Mouse (Mus musculus): ENCODE data around the gene Apln.
A peak's percentile ranks its signal among the peaks of the same experiment; 100 is the strongest.

The Apln gene

DNA sequence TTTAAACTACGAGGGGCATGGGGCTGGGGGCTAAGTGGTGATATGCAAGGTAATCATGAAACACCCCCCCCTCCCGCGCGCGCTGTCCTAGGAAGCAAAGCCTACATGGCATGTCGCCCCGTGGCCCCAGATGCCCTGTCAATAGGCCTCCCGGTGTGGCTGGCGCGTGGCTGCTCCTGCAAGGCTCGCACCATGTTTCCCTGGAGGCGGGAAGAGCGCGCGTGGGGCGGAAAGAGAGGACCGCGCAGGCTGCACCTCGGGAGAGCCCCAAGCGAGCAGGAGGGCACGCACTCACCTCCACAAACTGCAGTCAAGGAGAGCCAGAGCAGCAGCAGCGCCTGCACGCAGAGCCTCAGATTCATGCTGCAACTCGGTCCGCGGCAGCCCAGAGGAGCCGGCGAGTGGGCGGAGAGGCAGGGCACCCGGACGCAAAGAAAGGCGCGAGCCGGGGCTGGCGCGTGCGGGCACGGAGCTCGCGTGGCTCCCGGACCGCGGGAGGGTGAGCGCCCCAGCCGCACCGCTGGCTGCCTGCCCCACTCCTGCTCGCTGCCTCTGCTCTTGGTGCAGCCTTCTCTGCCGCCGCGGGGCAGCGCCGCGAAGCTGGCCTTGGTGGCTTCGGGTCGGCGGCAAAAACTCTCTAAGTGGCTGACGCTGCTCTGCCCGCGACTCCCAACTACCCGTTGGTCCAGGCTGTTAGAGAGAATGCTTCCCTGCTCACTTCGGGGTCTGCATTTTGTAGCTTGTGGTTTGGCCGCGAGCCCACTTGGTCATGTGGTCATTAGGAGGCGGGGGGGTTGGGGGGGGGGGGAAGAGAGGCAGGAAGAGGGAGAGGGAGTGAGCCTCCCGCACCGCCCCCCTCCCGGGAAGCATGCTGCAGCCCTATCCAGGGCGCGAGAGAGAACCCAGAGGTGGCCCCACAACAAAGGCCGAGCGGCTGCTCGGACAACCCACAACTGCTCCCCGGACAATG is at the start of gene Apln:
Gene Apln, minus strand, starts transcription at position 710 of the 970 bp plus-strand sequence.
- peak; percentile 4 for DNase-seq

DNA sequence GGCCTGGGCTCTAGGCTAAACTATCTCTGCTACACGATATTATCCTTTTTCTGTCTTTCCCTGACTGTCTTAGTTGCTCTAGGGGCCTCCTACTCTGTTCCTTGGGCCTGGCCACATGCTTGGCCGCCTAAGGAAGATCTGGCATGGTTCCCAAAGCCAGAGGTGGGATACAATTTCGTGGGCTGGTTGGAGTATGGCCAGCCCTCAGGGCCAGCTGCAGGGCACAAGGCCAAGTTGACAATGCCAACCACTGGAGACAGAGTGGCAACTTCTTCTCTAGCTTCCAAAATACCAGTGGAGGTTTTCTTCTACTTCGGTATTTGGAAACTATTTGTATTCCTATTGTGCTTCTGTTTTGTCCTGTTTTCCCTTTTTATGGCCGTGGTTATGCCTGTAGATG is 47.7 kb upstream of the Apln start:
- DNase-seq = no peak

GRCm38 (mm10) chrX:48076806-48077425 is 42.3 kb upstream of the Apln start:
- no peak for DNase-seq

- DNase-seq = no peak
Measured at GRCm38 (mm10) chrX:48074691-48075090, 40.0 kb upstream of the Apln start.

- no peak for DNase-seq
Measured at GRCm38 (mm10) chrX:48072401-48072800, 37.7 kb upstream of the Apln start.

- DNase-seq = no peak
Measured at GRCm38 (mm10) chrX:48071961-48072360, 37.3 kb upstream of the Apln start.

- no peak for DNase-seq
Measured at GRCm38 (mm10) chrX:48066891-48067290, 32.2 kb upstream of the Apln start.

GRCm38 (mm10) chrX:48064166-48064853 is 29.7 kb upstream of the Apln start:
- DNase-seq = no peak

DNA sequence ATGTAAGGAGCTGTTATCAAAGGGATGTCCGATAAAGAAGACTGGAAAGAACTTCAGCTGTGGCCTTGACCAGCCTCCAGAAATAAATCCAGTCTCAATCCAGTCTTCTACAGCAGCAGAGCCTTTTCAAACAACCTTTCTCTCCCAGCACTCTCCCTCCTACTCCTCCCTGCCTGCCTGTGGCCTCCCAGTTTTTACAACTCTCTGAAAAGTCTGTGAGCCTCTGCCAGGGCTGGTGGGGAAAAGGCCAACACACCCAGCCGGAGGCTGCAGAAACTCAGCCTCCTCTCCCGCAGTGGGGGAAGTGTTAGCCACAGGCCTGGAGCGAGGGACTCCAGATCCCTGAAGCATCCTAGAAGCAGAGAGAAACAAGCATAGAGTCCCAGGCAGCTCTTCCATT is 27.8 kb upstream of the Apln start:
- no peak for DNase-seq

GRCm38 (mm10) chrX:48054186-48055015 is 19.7 kb upstream of the Apln start:
- DNase-seq = peak; percentile 31

- no peak for DNase-seq
Measured at GRCm38 (mm10) chrX:48053743-48054142, 19.1 kb upstream of the Apln start.

- DNase-seq = no peak
Measured at GRCm38 (mm10) chrX:48046315-48046714, 11.7 kb upstream of the Apln start.

DNA sequence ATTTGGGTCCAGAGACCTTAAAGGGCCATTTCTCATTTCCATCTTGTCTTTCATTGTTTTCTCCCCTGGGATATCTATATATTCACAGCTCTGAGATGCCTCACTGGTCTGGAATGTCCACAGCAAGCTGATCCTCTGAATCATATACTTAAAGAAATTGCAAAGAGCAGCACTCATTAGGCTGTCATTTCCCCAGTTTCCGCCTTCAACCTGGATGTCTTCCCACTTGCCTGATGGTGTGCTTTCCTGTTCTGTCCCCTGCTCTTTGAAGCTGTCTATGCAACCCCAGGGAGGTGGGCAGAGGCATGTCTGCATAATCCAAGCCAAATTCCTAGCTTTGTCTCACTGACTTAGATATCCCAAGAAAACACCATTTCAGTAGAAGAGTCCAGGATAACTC is 9.6 kb upstream of the Apln start:
- no peak for DNase-seq

- DNase-seq = no peak
Measured at GRCm38 (mm10) chrX:48042748-48043147, 8.1 kb upstream of the Apln start.

- DNase-seq = no peak
Measured at GRCm38 (mm10) chrX:48040379-48040778, 5.7 kb upstream of the Apln start.

DNA sequence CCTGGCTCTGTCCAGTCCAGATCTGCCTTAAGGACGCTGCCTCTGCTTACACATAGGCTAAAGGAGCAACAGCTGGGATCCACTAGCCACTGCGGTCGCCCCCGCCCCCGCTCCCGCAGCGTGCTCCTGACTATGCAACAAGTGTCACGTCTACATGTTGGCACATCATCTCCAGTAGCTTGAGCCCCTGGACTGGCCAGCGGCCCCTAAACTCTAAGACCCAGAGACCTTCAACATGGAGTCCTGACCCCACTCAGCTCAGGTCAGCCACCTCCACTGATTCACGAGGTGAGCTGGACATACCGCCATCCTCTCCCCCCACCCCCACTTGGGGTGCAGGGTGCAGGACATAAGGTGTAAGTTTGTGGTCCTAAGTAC is 898 bp downstream of the Apln start:
- no peak for DNase-seq

DNA sequence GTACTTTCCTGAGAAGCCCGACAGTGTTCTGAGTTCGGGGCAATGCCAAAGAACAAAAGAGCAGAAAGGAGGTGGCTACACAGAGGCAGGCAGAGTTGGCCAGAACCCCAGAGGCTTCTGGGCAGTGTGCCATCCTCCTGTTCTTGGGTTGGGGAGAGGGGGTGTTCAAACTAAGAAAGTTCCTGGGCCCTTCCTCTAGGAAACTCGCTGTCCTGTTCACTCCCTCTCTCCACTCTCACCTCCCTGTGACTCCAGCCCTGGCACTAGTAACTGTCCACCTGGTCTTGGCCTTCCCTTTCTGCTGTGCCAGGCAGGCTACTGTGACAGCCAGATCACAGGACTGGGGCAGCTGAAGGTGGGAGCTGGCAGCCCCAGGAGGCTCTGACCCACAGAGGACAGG is 1.6 kb downstream of the Apln start:
- no peak for DNase-seq

GRCm38 (mm10) chrX:48031866-48032265 is 2.8 kb downstream of the Apln start:
- no peak for DNase-seq

DNA sequence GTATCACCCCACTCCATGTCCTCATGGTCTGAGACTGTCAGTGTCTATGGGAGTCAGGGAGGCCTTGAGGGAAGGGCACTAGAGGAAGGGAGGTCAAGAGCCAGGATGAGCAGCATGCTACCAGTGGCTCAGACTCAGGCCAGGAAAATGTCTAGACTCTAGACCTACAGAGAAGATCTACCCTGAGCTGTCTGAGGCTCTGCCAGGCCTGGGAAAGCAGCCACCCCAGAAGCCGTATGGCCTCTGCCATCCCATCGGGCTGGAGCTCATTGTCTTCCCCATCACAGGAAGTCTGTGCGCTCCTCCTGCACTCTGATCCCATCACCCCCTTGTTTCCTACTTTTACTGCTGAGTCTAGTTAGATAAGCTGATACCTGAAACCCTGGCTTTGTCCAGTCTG is 4.1 kb downstream of the Apln start:
- no peak for DNase-seq

DNA sequence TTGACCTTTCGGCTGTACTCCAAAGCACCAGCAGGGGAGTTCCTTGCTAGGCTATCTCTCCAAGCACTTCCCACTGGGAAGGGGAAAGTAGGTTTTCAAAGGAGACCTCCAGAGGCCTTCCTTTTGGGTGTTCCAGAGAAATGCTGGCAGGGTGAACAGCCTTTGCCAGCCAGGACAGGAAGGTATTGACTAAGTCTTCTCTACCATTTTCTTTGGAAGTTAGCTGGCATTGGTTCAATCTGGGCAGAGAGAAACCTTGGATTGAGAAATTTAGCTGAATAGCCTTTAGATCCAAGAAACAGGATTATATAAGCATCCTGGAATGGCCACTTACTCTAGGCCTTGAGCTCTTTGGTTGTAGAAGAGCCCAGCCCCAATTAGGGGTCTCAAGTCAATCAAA is 11.8 kb downstream of the Apln start:
- DNase-seq = no peak

DNA sequence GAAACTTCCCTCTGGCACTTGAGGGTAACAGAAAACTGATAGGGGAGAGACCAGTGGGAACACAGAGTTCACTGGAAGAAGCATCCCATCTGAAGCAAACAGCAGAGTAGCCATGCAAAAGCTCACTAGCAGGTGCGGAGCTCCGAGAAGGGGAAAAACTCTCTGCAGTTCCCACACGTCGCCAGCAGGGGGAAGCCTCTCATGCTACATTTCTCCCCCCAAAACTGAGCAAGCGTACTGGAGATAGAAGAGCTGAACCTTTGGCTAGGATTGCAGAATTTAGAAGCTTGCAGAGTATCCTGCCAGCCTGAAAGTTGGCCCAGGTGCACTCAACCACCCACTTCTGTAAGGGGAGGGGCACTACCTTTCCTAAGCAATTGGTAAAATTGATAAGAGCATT is 14.7 kb downstream of the Apln start:
- DNase-seq = peak; percentile 77

- DNase-seq = no peak
Measured at GRCm38 (mm10) chrX:48019359-48019758, 15.3 kb downstream of the Apln start.
